Mouse (Mus musculus) cortical plate, adult 2 months (tissue): ENCODE results near the gene Nme1. TPM values are rescaled to one million over a fixed set of nuclear protein-coding genes. Genes with fewer than 3 reads are reported as not detected.

Experiments used
- H3K27ac ChIP-seq: fragments of 200-500 bp; 2 replicates; pipeline ENCODE4 v1.5.1; 2012; ENCODE audit warnings: low read length, control low read depth, inconsistent platforms; ENCODE audit not compliant: insufficient read depth
- H3K4me1 ChIP-seq: fragments of 200-500 bp; 2 replicates; pipeline ENCODE4 v1.6.1; 2011; ENCODE audit warnings: low read length; ENCODE audit not compliant: control insufficient read depth, insufficient read depth
- H3K4me3 ChIP-seq: fragments of 200-500 bp; 2 replicates; pipeline ENCODE4 v1.5.1; 2011; ENCODE audit warnings: mild to moderate bottlenecking, low read length, control low read depth; ENCODE audit not compliant: insufficient read depth
- CTCF ChIP-seq: fragments of 200-500 bp; IDR thresholded peaks from 2 replicates; pipeline ENCODE4 v1.5.1; 2011; ENCODE audit warnings: mild to moderate bottlenecking, control low read depth, low read length; ENCODE audit not compliant: insufficient read depth; ENCODE audit errors: extremely low read depth
- POLR2A ChIP-seq: fragments of 200-500 bp; IDR thresholded peaks from 2 replicates; pipeline ENCODE4 v1.6.1; 2011; ENCODE audit warnings: mild to moderate bottlenecking, low read length, control low read depth; ENCODE audit not compliant: insufficient read depth; ENCODE audit errors: extremely low read depth
- polyA plus RNA-seq: library from polyadenylated mRNA; depleted of rRNA; stranded (reverse); fragments of >200 nt; gene quantifications from 2 replicates; pipeline ENCODE4 v1.2.3, GENCODE M21; 2012

Nme1 gene
- polyA plus RNA-seq, 1 experiment: 244 TPM

DNA sequence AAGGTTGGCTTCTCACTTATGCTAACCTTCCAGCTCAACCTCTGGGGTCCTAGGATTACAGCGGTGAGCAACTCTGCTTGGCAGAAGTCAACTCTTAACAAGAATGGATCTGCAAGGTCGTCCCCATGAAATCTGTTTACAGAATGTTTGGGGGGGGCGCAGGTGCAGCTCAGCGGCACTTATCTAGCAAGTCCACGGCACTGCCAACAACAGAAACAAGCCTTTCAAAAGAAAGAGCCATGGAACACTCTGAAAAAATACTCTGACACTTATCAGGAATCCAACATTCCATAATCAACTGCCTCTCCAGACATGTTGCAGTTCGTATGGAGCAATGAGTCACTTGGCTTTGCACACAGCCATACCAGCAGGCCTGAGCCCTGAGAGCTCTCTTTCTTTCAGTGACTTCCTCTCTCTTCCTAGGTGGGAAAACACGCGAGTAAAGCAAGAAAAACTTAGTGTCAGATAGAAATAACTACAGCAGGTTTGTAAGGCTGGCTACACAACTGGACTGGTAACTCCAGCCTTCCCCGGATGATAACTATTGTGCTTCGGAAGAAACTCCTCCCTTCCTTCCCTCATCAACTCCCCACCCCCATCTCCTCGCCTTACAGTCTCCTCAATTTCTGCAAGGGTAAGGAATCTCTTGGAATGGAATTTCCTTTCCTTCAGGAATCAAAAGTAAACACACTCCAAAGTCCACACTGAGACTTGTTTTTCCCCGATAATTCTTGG lies 20.2 kb upstream of the Nme1 start:
- TF ChIP-seq CTCF: no peak
- no peak for TF ChIP-seq POLR2A
- no peak overlapping the region for H3K4me3 ChIP-seq
- no peaks in the 10 kb centered on the region; the same call in 1 of the 2 replicates for H3K4me1 ChIP-seq
- H3K27ac ChIP-seq: 0 out of 2 replicates have a peak overlapping the region, but pooled peaks have one; percentile 10

DNA sequence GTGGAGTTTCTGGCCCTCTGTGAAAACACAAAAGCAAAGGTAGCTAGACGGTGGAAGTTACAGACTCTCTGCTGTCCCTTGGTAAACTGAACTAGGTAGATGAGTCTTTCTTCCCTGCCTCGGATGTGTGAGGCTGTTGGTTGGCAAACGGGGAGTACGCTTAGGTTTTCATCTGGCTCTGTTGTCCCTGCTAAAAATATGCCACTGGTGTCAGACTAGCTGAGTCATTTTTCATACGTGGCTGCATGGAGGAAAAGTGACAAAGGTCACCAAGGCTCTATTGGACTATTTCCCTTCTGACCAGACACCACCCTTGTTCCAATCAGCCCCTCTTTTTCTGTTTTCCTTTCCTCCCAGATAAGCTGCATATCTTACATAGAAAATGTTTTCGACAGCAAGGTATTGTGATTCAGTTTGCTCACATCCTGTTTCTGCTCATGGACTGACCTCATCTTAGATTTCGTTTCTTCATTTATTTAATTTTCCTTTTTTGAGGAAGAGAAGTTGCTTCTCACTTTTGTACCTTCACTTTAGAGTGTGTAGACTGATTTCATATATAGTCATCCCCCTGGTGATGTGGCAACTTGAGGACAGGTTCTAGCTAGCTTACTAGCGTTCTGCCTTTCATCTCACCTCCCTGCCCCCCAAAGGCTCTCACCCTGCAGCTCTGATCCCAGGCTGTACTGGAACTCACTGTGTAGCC lies 19.5 kb upstream of the Nme1 start:
- no peak for TF ChIP-seq POLR2A
- no peak for TF ChIP-seq CTCF

DNA sequence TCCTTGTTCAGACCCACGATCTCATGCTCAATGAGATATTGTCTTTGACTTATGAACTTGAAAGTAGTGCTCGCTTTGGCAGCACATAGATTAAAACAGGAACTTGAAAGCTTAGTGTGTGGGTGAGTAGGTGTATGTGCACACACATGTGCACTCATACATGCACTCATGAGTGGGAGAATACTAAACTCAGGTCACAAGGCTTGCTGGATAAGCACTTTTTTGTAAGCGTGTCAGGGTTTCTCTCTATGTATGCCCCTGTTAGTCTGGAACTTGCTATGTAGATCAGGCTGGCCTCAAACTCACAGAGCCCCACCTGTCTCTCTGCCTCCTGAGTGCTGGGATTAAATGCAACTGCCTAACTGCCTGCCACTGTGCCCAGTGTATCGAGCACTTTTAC lies 18.7 kb upstream of the Nme1 start:
- Histone ChIP-seq H3K27ac (0 out of 2 replicates have a peak overlapping the region, but pooled peaks have one; percentile 22), H3K4me1 (no peaks in the 10 kb centered on the region; the same call in 1 of the 2 replicates), H3K4me3 (no peak overlapping the region)
- TF ChIP-seq POLR2A: no peak
- no peak for TF ChIP-seq CTCF

More for the DNA sequence above, 19.5 kb upstream of the Nme1 start:
- Histone ChIP-seq H3K4me1 (no peaks in the 10 kb centered on the region; the same call in 1 of the 2 replicates), H3K4me3 (no peak overlapping the region), H3K27ac (peak overlapping the region; percentile 22; the same call in 1 of the 2 replicates)

DNA sequence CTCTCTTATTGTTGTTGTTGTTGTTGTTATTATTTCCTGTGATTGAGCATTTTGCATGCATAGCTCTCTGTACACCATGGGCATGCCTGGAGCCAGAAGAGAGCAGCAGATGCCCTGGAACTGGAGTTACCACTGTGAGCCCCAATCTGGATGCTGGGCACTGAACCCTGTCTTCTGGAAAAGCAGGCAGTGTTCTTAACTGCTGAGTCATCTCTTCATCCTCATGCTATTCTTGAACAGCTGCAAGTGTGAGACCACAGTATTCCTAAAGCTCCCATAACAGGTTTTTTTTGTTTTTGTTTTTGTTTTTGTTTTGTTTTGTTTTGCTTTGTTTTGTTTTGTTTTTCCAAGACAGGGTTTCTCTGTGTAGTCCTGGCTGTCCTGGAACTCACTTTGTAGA lies 18.0 kb upstream of the Nme1 start:
- Histone ChIP-seq H3K4me1 (no peaks in the 10 kb centered on the region; the same call in 1 of the 2 replicates), H3K4me3 (no peak overlapping the region), H3K27ac (no peak overlapping the region)
- TF ChIP-seq POLR2A: no peak
- no peak for TF ChIP-seq CTCF

DNA sequence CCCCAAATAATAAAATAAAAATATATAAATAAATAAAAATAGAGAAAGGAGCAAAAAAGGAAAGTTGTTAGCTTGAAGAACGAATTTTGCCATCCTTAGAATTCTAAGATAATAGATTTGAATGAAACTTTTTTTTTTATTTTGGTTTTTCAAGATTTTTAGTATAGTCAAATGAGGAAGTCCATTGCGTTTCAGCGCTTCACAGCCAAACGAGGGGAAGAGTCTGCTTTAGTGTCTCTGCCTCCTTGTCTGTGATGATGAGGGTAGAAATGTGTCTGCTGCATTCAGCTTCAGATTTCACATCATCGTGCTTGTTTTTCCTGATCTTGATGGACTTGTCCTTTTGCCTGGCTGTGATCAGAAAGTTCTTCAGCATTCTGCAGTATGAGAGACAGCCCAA lies 16.9 kb upstream of the Nme1 start:
- no peak for TF ChIP-seq CTCF
- TF ChIP-seq POLR2A: no peak
- H3K4me3 ChIP-seq: no peak overlapping the region
- H3K27ac ChIP-seq: no peak overlapping the region
- no peaks in the 10 kb centered on the region; the same call in 1 of the 2 replicates for H3K4me1 ChIP-seq

DNA sequence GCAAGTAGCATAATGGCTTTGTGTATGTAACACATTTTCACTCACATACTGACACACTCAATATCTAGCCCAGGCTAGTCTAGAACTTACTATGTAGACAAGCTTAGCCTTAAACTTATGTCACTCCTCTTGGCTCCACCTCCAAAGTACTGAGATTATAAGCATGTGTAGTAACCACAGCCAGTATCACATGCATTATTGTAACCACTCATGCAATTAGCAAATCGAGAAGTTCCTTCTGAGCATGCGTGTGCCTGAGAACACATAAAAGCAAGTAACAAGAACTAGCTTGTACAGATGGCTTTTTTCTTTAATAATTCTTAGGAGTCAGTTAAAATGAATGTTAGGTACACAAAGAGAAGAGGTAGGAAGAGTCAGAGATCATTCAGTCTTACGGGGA lies 16.3 kb upstream of the Nme1 start:
- Histone ChIP-seq H3K4me3 (no peak overlapping the region), H3K4me1 (no peaks in the 10 kb centered on the region; the same call in 1 of the 2 replicates), H3K27ac (no peak overlapping the region)
- TF ChIP-seq POLR2A (no peak), CTCF (no peak)

DNA sequence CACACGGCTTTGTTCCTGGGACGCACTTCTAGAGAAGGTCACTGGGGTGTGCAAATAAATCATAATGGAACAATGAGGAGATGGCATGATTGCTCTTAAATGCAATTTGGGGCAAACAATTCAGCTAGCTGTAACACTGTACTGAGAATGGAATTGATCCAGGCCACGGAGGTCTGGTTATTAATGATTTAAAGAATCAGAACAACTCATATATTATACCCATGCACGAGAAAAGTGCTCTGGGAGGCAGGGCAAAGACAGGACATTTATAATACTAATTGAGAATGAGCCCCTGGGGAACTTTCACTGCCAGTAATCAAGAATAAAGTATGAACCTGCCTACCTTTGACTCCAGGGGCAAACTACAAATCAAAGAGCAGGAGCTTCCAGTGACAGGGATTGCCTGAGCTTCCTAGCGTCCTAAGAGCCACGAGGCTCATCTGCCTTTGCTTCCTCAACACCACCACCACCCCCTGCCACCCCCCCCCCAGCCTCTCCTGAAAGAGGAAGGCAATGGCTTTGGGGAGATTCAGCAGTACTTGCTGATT lies 11.3 kb upstream of the Nme1 start:
- no peak for TF ChIP-seq CTCF
- no peak for TF ChIP-seq POLR2A
- no peak overlapping the region for H3K27ac ChIP-seq
- H3K4me3 ChIP-seq: no peak overlapping the region
- H3K4me1 ChIP-seq: no peaks in the 10 kb centered on the region

DNA sequence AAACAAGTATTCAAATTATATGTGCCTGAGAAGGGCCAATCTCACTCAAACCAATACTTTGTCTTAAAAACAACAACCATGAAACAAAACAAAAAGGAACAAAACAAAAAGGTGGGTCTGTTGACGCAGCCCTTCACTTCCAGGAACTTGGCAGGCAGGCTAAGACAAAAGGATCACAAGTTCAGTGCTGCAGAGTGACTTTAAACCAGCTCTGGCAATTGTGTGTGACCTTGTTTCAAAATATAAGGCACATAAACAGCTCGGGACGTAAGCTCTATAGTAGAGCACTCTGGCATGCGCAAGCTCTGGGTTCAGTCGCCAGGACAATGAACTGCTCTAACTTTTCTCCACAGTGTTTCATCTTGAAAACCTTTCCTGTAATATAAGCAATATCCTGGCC lies 4.6 kb upstream of the Nme1 start:
- H3K4me3 ChIP-seq: no peak overlapping the region
- TF ChIP-seq CTCF: no peak
- no peaks in the 10 kb centered on the region for H3K4me1 ChIP-seq
- H3K27ac ChIP-seq: no peak overlapping the region

DNA sequence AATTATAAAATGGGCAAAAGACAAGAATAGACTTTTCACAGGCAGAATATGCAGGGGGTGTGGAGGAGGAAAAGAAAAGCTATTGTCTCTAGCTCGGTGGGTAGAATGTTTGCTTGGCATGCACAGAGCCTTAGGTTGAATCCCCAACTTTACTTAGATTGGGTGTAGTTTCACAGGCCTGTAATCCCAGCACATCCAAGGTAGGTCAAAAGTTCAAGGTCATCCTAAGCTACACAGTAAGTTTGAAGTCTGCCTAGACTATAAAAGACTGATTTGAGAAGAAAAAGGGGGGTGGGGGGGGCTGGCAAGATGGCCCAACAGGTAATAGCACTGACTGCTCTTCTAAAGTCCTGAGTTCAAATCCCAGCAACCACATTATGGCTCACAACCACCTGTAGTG lies 1.5 kb upstream of the Nme1 start:
- Histone ChIP-seq H3K27ac (no peak overlapping the region), H3K4me1 (peaks cover 2% of the 10 kb centered on the region; the same call in 1 of the 2 replicates), H3K4me3 (no peak overlapping the region)
- TF ChIP-seq POLR2A (no peak), CTCF (no peak)
